Mouse (Mus musculus) forelimb bud, embryonic 11.5 days (tissue): ENCODE data around the gene Gabrb2.

Source experiments
- DNase-seq: peaks from one replicate; pipeline ENCODE4 v3.0.0-alpha.2; 2012; ENCODE audit warnings: low read depth, low spot score

Gabrb2 gene

DNA sequence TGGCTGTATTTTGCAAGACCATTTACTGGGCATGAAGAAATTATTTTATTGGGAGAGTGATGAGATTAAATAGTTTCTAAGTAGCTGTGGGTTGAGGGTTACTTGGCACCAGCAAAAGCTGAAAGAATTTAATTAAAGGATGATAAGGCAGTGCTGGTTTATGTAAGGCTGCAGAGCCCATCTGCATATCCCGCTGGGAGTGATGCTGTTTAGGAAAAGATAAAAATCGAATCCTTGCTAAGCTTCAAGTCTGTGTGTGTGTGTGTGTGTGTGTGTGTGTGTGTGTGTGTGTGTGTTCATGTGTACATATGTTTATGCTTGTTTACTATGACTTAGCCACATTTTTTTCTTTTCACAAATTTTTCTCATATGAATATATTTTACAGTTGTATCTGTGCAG, 113.0 kb downstream of the Gabrb2 start:
- DNase-seq, result no peak

GRCm38 (mm10) chr11:42535286-42535685, 115.7 kb downstream of the Gabrb2 start:
- DNase-seq, result no peak

- no peak for DNase-seq
Observed at GRCm38 (mm10) chr11:42535861-42536260, 116.3 kb downstream of the Gabrb2 start.

- no peak for DNase-seq
Observed at GRCm38 (mm10) chr11:42542861-42543260, 123.3 kb downstream of the Gabrb2 start.

DNA sequence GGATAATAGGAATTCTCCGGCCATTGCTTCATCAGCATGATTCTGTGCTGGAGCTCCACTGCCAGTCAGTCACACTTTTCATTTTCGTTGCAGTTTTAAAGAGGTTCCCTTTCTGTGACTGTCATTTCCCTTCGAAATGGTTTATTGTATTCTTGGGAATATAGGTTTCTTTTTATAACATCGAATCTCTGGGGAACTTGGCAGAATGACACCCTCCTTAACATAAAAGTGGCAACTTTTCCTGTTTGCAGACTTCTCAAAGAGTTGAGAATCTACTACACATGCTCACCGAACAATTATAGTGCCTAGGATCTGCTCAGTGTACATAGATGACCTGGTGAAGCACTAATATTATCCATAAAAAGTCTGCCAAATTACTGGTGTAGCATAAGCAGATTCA, 146.5 kb downstream of the Gabrb2 start:
- DNase-seq, result no peak

DNA sequence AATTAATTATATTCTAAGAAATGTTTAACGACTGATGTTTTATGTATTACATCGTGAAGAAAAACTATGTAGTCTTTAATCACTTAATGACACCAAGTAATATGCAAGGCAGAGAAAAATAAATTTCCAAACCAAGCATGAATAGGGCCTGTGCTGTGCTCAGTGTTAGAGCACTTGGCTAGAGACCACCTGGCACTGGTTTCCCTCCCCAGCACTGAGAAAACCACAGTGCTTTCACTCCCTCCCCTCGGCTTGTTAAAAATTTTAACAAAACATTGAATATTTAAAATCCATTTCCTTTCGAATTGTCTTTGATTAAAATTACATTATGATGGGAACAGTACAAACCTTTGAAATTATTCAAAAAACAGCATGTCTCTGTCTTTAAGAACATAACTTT, 151.9 kb downstream of the Gabrb2 start:
- no peak for DNase-seq

GRCm38 (mm10) chr11:42575146-42575873, 155.8 kb downstream of the Gabrb2 start:
- DNase-seq, result no peak

- DNase-seq, result no peak
Observed at GRCm38 (mm10) chr11:42579804-42580203, 160.2 kb downstream of the Gabrb2 start.

GRCm38 (mm10) chr11:42581123-42581522, 161.6 kb downstream of the Gabrb2 start:
- DNase-seq, result no peak

DNA sequence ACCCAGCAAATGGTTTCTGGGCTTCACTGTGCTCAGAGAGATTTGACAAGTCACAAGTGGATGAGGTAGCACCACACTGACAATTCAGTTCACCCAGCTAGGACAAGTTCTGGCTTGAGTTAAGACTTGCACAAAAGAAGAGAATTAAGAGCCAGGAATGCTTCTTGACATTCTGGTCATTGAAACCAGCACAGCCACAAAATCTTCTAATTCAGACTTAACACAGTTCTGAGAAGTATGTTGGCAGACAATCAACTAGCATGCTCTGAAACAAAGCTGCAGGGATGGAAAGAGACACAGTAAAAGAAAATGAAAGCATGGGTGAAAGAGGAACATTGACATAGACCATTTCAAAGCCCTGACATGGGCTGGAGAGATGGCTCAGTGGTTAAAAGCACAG, 162.2 kb downstream of the Gabrb2 start:
- DNase-seq, result no peak

DNA sequence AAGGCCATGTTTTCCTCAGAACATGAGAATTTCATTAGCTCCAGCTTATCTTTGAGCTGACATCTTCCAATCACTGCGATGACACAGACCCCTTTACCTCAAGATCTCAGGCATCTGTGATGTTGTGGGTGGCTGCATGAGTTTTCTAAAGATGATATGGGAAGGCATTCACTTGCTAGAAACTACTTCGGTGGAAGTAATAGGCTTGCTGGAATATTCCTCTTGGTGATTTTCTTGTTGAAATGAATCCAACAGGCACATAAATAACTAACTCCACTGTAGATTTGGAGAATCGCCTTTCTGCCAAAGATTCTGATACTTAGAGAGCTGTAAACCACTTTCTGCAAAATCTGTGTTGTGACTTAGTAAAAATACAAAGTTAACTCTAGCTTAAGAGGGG, 172.9 kb downstream of the Gabrb2 start:
- no peak for DNase-seq

- DNase-seq, result no peak
Observed at GRCm38 (mm10) chr11:42606225-42606624, 186.7 kb downstream of the Gabrb2 start.

DNA sequence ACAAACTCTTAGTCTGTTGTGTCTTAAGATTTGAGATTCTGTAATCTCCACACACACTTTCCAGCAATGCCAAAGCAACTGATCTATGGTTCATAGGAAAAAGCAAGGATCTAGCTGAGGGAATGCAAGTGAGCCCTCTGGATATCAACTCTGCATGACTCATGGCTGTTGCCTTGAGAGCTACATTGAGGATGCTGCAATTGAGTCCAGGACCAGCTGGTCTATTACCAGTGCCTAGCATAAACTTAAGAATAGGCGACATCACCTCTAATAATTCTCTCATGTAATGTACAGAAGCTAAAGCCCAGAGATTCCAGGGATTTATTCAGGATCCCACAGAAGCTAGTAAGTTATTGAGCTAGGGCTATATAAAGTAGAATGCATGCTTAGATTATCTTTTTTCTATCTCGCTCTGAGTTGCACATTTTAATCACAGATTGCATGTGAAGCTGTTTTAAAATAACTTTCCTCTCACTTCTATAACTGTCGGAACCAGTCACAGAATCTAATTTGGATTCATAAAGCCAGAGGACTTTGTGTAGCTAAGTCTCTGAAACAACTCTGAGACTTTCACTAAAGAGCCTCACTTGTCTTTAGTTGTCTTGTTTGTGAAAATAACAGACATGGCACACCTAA, 189.7 kb downstream of the Gabrb2 start:
- no peak for DNase-seq

DNA sequence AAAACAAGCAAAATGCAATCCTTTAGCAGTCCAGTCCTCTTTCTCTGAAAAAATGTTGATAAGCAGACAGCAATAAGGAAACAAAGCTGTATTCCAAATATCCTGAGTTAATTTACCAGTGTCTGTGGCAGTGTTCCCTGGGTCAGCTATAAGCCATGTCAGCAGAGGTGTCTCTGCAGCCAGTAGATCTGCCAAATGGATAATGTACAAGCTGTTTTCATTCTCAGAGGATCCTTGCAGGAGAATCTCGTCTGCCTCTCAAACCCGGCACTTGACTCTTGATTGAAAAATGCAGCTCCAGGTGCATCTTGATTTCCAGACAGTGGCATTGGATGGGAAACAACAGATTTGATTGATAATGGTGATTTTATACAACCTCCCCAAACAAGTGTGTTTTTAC, 198.6 kb downstream of the Gabrb2 start:
- DNase-seq, result no peak

DNA sequence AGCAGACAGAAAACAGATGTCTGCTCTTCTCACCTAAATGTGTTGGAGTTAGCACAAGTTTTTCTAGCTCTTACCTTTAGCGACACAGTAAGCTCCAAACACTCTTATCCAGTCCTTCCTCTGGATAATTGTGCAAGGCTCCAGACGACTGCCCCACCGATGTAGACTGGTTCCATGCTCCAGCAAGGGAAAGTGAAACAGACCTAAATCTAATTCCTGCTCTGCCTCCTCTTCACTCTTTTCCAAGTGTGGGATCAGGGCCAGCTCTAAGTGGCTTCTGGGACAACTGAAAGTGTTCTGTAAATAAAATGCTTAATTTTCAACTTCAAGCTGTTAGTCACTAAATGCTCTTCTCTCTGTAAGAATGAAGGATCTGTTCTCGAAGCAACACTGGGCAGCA, 201.6 kb downstream of the Gabrb2 start:
- no peak for DNase-seq

DNA sequence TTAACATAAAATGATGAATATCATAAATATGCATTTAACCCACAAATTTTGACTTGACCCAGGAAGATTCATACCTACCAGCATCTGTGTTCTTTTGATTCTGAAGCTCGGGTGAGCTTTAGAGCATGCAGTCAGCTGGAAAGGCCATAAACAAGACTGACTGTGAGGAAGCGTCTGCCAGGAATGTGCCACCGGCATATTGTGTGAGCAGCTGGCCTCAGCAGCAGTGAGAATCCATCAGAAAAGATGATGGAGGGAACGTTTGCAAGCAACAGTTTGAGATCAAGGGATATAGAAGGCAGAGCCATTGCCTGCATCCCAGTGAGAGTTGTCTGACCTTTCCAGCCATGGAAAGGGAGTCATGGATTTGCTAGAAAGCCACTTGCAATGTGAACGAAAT, 230.6 kb downstream of the Gabrb2 start:
- DNase-seq, result no peak

- no peak for DNase-seq
Observed at GRCm38 (mm10) chr11:42651572-42651971, 232.0 kb downstream of the Gabrb2 start.

GRCm38 (mm10) chr11:42654189-42654588, 234.6 kb downstream of the Gabrb2 start:
- DNase-seq, result no peak

DNA sequence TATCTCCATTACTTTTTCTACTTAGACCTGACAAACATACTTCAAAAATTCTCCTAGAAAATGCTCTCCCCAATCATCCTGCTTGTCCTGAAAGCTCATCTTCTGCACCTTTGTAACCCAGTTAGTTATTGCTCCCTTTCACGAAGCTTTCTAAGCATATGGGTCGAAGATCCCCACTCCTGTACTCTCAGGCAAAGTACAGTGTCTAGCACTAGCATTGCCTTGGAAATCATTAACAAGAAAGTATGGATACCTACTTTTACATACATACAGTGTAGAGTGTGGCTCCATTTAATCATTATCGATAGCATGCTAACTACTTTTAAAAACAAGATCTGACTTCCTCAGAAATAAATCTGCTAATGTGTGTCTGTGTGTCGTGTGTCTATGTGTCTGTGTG, 249.1 kb downstream of the Gabrb2 start:
- no peak for DNase-seq
